Mouse (Mus musculus): ENCODE results near the gene Ampd1. TPM values are rescaled to one million over a fixed set of nuclear protein-coding genes. Genes with fewer than 3 reads are reported as not detected.

Ampd1 gene
- polyA plus RNA-seq, 1 experiment from 2014 or later, result 0.12 TPM

DNA sequence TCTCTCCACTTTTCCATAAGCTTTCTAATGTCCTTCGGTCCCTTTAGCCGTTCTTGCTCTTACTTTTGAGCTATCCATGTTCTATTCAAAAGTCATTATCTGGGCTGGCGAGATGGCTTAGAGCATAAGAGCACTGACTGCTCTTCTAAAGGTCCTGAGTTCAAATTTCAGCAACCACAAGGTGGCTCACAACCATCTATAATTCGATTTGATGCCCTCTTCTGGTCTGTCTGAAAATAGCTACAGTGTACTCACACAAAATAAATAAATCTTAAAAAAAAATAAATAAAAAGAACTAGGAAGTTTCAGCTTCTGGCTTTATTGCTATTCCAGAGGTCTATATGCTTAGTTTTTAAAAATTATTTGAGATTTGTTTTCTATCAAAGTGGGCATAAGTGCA lies 74.0 kb downstream of the Ampd1 start:
- 83% methylated on average over 4 of the region's 4 CpGs for WGBS
- Histone ChIP-seq H3K9ac (ENCODE audit: low read length) (no peak overlapping the region), H3K4me3 (ENCODE audit: low read depth, low read length) (no peak overlapping the region), H3K36me3 (ENCODE audit: control insufficient read depth, insufficient read depth, low read length) (no peaks in the 10 kb centered on the region), H3K27ac (ENCODE audit: low read depth, low read length) (no peak overlapping the region), H3K4me1 (replicated peaks; ENCODE audit: control insufficient read depth, insufficient read depth, low read length) (no peaks in the 10 kb centered on the region), H3K9me3 (ENCODE audit: control insufficient read depth, low read length) (no peaks in the 10 kb centered on the region), H3K27me3 (ENCODE audit: control insufficient read depth, insufficient read depth, low read length) (no peaks in the 10 kb centered on the region), H3K4me2 (ENCODE audit: low read depth, low read length, severe bottlenecking) (no peak overlapping the region)
- ATAC-seq (replicated peaks; ENCODE audit: low FRiP score), result no peak
- DNase-seq (ENCODE audit: low spot score), result no peak

DNA sequence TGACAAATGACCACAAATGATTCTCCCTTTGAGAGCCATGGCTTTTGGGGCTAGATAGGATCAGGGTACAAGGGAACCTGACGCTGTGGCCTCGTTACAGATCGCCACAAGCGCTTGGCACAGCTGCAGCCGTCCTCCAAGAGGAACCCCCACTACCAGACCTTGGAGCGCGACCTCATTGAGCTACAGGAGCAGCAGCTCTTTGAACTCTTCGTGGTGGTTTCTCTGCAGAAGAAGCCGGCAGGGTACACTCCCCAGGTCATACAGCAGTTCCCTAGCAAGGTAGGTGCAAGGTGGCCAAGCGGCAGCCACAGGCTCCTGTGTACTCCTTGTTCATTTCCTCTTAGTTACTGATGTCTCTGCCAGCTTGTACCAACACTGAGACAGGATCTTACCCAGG lies 75.1 kb downstream of the Ampd1 start:
- H3K9me3 ChIP-seq (ENCODE audit: control insufficient read depth, low read length), result no peaks in the 10 kb centered on the region
- no peaks in the 10 kb centered on the region for H3K4me1 ChIP-seq (replicated peaks; ENCODE audit: control insufficient read depth, insufficient read depth, low read length)
- no peaks in the 10 kb centered on the region for H3K27me3 ChIP-seq (ENCODE audit: control insufficient read depth, insufficient read depth, low read length)
- H3K4me3 ChIP-seq (ENCODE audit: low read depth, low read length), result no peak overlapping the region
- no peak for DNase-seq (ENCODE audit: low spot score)
- no peak for ATAC-seq (replicated peaks; ENCODE audit: low FRiP score)
- no peak overlapping the region for H3K27ac ChIP-seq (ENCODE audit: low read depth, low read length)
- 84% methylated on average over 10 of the region's 10 CpGs for WGBS
- no peak overlapping the region for H3K4me2 ChIP-seq (ENCODE audit: low read depth, low read length, severe bottlenecking)
- no peaks in the 10 kb centered on the region for H3K36me3 ChIP-seq (ENCODE audit: control insufficient read depth, insufficient read depth, low read length)
- no peak overlapping the region for H3K9ac ChIP-seq (ENCODE audit: low read length)

Other genes with a start within 250 kb of the Ampd1 start
- gene Sycp1, start 137.9 kb upstream of the Ampd1 start, polyA plus RNA-seq (2014; fragmentation: Nextera tagmentation; extraction: Ambion mirVana), result not detected in 2 replicates
- gene Nr1h5, start 109.9 kb upstream of the Ampd1 start, polyA plus RNA-seq (2014; fragmentation: Nextera tagmentation; extraction: Ambion mirVana), result 0.09 and 0.12 TPM in 2 replicates
- 80.7 and 102 TPM in 2 replicates for gene Sike1, start 78.3 kb upstream of the Ampd1 start, polyA plus RNA-seq (2014; fragmentation: Nextera tagmentation; extraction: Ambion mirVana)
- 452 and 505 TPM in 2 replicates for gene Csde1, start 53.6 kb upstream of the Ampd1 start, polyA plus RNA-seq (2014; fragmentation: Nextera tagmentation; extraction: Ambion mirVana)
- gene Nras, start 15.7 kb upstream of the Ampd1 start, polyA plus RNA-seq (2014; fragmentation: Nextera tagmentation; extraction: Ambion mirVana), result 167 and 169 TPM in 2 replicates
- gene Dennd2c, start 28.6 kb downstream of the Ampd1 start, polyA plus RNA-seq (2014; fragmentation: Nextera tagmentation; extraction: Ambion mirVana), result 2.4 and 2.7 TPM in 2 replicates
- gene Bcas2, start 97.6 kb downstream of the Ampd1 start, polyA plus RNA-seq (2014; fragmentation: Nextera tagmentation; extraction: Ambion mirVana), result 238 and 272 TPM in 2 replicates
- gene Trim33, start 205.3 kb downstream of the Ampd1 start, polyA plus RNA-seq (2014; fragmentation: Nextera tagmentation; extraction: Ambion mirVana), result 32.8 and 41.5 TPM in 2 replicates